Mouse (Mus musculus) E14TG2a.4 (cell line): ENCODE measurements at regions not wholly inside any gene's neighbourhood (a gene's known extent, or its start where the extent isn't known, plus 50 kb on each side); places are given as distances from the start of the nearest gene placed in this dataset.

ENCODE experiments used
- H3K27me3 ChIP-seq: 2 replicates; pipeline ENCODE4 v1.6.1; 2014; ENCODE audit warnings: low read length, control low read depth; ENCODE audit not compliant: insufficient read depth
- H3K36me3 ChIP-seq: 2 replicates; pipeline ENCODE4 v1.6.1; 2014; ENCODE audit warnings: low read length, control low read depth; ENCODE audit not compliant: insufficient read depth
- H3K4me1 ChIP-seq: replicated peaks from 2 replicates; pipeline ENCODE4 v1.6.1; 2014; ENCODE audit warnings: low read depth, low read length, control low read depth
- H3K4me3 ChIP-seq: replicated peaks from 2 replicates; pipeline ENCODE4 v1.5.1; 2014; ENCODE audit warnings: mild to moderate bottlenecking, low read length
- H3K9me3 ChIP-seq: 2 replicates; pipeline ENCODE4 v1.6.1; 2014; ENCODE audit warnings: low read length, control low read depth
- CTCF ChIP-seq: conservative IDR thresholded peaks from 2 replicates; pipeline ENCODE4 v1.5.1; 2014; ENCODE audit warnings: low read length
- NANOG ChIP-seq: IDR thresholded peaks from 2 replicates; pipeline ENCODE4 v1.6.1; 2014; ENCODE audit warnings: borderline replicate concordance, low read length, mixed read lengths
- POU5F1 ChIP-seq: IDR thresholded peaks from 2 replicates; pipeline ENCODE4 v1.6.1; 2014; ENCODE audit warnings: low read length, borderline replicate concordance

DNA sequence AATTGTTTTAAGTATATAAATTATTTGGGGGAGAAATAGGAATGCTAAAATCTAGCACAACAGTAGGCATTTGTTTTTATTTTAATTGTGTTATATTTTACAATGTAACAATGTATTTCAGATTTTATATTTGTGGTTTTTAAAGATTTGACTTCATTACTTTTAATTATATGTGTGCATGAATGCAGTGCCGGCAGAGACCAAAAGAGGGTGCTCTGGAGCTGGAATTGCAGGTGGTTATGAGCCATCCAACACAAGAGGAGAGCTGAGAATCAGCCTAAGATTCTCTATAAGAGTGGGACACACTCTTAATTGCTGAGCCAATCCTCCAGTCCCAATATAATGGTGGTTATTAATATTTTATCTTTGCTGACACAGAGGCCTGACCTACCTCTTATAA lies 112.9 kb upstream of the Tshz3 start:
- H3K4me3 ChIP-seq = no peak overlapping the region

DNA sequence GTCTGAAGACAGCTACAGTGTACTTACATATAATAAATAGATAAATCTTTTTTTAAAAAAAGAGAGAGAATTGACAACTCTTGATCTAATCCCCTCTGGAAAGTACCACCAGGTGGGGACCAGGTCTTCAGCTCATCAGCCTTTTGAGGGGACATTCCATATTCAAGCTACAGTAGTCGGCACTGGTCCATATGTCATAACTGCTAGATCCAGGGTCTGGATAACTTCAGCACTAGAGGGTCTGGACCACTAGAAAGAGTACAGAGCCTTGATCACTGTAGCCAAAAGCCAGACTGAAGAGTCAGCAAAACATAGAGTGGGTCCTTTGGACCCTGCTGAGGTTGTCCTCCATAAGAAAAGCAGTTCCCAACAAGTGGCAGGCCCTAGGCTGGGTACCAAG lies 106.4 kb upstream of the Tshz3 start:
- Histone ChIP-seq H3K27me3 (no peaks in the 10 kb centered on the region; the same call in 1 of the 2 replicates), H3K4me3 (no peak overlapping the region), H3K9me3 (peaks cover 17% of the 10 kb centered on the region), H3K36me3 (no peaks in the 10 kb centered on the region), H3K4me1 (no peaks in the 10 kb centered on the region)
- TF ChIP-seq NANOG = no peak
- no peak for TF ChIP-seq CTCF
- TF ChIP-seq POU5F1 = no peak

More for the DNA sequence above, 112.9 kb upstream of the Tshz3 start:
- no peaks in the 10 kb centered on the region for H3K9me3 ChIP-seq
- no peak for TF ChIP-seq POU5F1
- TF ChIP-seq CTCF = peak; percentile 92
- H3K36me3 ChIP-seq = no peaks in the 10 kb centered on the region
- H3K4me1 ChIP-seq = no peaks in the 10 kb centered on the region
- no peaks in the 10 kb centered on the region; the same call in 1 of the 2 replicates for H3K27me3 ChIP-seq

DNA sequence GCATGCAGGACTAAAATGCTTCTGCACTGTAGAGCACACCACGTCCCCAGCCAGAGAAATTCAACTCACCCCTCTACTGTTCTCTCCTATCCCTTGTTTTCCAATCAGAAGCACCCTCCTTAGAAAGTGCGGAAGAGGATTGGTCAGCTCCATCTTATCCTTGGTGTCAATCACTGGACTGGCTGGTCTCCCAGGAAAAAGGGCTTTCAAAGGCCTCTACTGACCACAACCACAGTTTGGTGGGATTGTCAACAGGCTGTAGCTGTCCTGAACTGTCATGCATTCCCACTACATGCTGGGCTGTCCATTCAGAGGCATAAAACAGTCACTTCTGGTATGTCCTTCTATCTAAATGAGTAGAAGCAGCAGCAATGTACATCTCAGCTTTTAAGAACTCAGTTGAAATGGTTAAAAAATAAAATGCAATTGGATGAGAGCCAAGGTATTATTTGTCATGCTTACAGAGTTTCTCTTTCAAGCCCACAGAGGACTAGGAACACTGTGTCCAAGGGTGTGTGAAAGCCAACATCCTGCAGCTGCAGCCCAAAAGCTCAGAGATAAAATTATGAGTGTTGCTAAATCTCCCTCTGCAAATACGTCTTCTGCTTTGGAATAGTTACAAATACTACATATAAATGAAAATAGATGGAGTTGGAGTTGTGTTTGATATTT lies 101.2 kb upstream of the Tshz3 start:
- H3K27me3 ChIP-seq = no peaks in the 10 kb centered on the region; the same call in 1 of the 2 replicates
- no peak overlapping the region for H3K4me3 ChIP-seq
- TF ChIP-seq NANOG (no peak), POU5F1 (no peak), CTCF (no peak)
- H3K36me3 ChIP-seq = no peaks in the 10 kb centered on the region
- peaks cover 14% of the 10 kb centered on the region for H3K4me1 ChIP-seq
- peaks cover 34% of the 10 kb centered on the region for H3K9me3 ChIP-seq

DNA sequence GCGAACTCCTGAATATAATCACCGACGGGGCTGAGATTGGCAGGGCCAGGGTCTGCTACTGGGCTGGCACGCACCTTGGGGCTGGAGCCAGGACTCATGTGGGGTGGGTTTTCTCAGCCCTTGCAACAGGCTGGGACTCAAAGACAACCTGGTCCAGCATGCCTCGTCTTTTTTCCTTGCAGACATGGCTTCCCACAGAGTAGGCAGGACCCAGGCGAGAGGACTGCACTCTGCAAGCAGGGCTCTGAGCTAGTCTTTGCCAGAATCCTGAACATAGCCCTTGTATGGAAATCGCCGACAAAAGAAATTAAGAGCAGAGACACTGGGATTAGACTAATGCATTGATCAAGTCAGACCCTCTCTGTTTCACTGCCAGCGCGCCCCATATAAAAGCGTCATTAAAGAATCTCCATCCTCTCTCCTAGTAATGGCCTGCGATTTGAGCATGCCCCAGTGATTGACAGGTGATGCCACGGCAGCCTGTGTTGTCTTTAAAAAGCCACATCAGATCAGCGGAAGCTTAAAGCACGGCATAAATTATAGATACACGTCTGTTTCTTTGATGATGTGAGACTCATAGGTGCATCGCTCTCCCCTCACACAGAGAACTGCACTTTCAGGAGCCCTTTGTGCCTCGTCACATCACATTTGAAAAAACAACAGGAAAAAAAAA lies 92.8 kb upstream of the Tshz3 start:
- TF ChIP-seq CTCF (no peak), NANOG (no peak), POU5F1 (no peak)
- Histone ChIP-seq H3K9me3 (no peaks in the 10 kb centered on the region), H3K36me3 (no peaks in the 10 kb centered on the region), H3K27me3 (peaks cover 3% of the 10 kb centered on the region; the same call in 1 of the 2 replicates), H3K4me3 (no peak overlapping the region), H3K4me1 (peaks cover 44% of the 10 kb centered on the region)

DNA sequence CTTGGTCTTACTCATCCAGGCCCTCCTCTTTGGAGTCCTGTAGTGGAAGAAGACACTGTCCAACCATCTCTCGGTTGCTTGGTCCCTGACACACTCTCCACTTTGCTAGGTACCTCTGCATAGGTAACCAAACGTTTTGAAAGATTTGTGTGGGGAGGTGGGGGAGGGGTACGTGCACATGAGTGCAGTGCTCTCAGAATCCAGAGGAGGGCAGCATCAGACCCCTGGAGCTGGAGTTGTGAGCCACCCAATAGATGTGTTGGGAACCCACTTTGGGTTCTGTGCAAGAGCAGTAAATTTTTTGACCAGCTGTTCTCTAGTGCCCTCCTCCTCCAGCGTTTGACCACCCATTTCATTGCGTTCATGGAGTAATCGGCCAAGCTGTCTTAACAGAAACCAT lies 77.7 kb upstream of the Tshz3 start:
- TF ChIP-seq NANOG = no peak
- peak; percentile 72 for TF ChIP-seq CTCF
- Histone ChIP-seq H3K4me1 (peaks cover 6% of the 10 kb centered on the region), H3K4me3 (no peak overlapping the region), H3K9me3 (no peaks in the 10 kb centered on the region), H3K27me3 (peaks cover 12% of the 10 kb centered on the region), H3K36me3 (no peaks in the 10 kb centered on the region)

DNA sequence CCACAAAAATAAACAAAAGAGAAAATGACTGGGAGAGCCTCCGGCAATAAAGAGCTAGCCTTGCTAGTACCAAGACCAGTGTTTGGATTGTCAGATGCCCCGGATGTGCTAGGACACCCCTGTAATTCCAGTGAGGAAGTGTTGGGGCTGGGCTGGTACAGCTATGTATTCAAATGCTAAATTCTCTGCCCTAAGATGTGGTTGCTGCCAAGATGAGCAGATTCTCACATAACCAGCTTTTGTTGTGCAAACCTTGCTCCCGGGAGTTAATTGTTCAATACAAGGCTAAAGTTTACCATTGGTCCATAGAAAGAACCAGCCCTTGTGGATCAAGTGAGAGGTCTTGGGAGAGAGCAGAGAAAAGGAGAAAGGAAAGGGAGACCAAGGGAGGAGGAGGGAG lies 53.7 kb upstream of the Tshz3 start:
- Histone ChIP-seq H3K36me3 (no peaks in the 10 kb centered on the region), H3K4me3 (no peak overlapping the region), H3K4me1 (peaks cover 37% of the 10 kb centered on the region), H3K27me3 (peaks cover 3% of the 10 kb centered on the region; the same call in 1 of the 2 replicates), H3K9me3 (peaks cover 16% of the 10 kb centered on the region)
- TF ChIP-seq POU5F1 (peak; percentile 56; the same call in 1 of the 2 replicates), NANOG (peak; percentile 37; the same call in 1 of the 2 replicates), CTCF (no peak)
